Mouse (Mus musculus) myocyte (in vitro differentiated cells): ENCODE results near the gene Sh3gl2.

ENCODE experiments used
- CEBPB ChIP-seq: IDR thresholded peaks from 2 replicates; pipeline ENCODE4 v1.6.1; 2011; ENCODE audit warnings: mild to moderate bottlenecking, moderate library complexity; ENCODE audit not compliant: poor library complexity, insufficient read depth, severe bottlenecking
- E2F4 ChIP-seq: IDR thresholded peaks from one replicate; pipeline ENCODE4 v1.6.1; 2011; ENCODE audit warnings: mild to moderate bottlenecking, control low read depth, moderate library complexity; ENCODE audit not compliant: insufficient read depth
- MYOD1 ChIP-seq, 3 experiments: IDR thresholded peaks; one replicate each; pipeline ENCODE4 v1.6.1; 2011; ENCODE audit warnings: control low read depth in 2 of 3, low read depth in 2 of 3, mild to moderate bottlenecking in 2 of 3, moderate library complexity in 1 of 3; ENCODE audit not compliant: insufficient read length in 2 of 3, control insufficient read depth in 1 of 3
- MYOG ChIP-seq, 3 experiments: IDR thresholded peaks; one replicate each; pipeline ENCODE4 v1.6.1; 2011; ENCODE audit warnings: control low read depth in 2 of 3, low read depth in 2 of 3, mild to moderate bottlenecking in 2 of 3; ENCODE audit not compliant: insufficient read length in 2 of 3, control insufficient read depth in 1 of 3, insufficient read depth in 1 of 3
- POLR2A ChIP-seq: IDR thresholded peaks from one replicate; pipeline ENCODE4 v1.6.1; 2011; ENCODE audit warnings: low read depth, mild to moderate bottlenecking, control low read depth, moderate library complexity; ENCODE audit not compliant: insufficient read length
- POLR2AphosphoS2 ChIP-seq: IDR thresholded peaks from one replicate; pipeline ENCODE4 v1.6.1; 2011; ENCODE audit warnings: low read depth, control low read depth; ENCODE audit not compliant: insufficient read length
- SRF ChIP-seq: IDR thresholded peaks from one replicate; pipeline ENCODE4 v1.6.1; 2011; ENCODE audit warnings: low read depth; ENCODE audit not compliant: control insufficient read depth, insufficient read length
- TCF12 ChIP-seq: IDR thresholded peaks from one replicate; pipeline ENCODE4 v1.6.1; 2011; ENCODE audit warnings: mild to moderate bottlenecking, control low read depth; ENCODE audit not compliant: poor library complexity, insufficient read depth, severe bottlenecking
- USF1 ChIP-seq: IDR thresholded peaks from one replicate; pipeline ENCODE4 v1.6.1; 2011; ENCODE audit warnings: low read depth, mild to moderate bottlenecking, control low read depth, moderate library complexity

- TF ChIP-seq POLR2A: no peak
- TF ChIP-seq TCF12: no peak
- TF ChIP-seq USF1: no peak
- no peak for TF ChIP-seq SRF
- TF ChIP-seq E2F4: no peak
- no peak for TF ChIP-seq POLR2AphosphoS2
- no peak for TF ChIP-seq CEBPB
- TF ChIP-seq MYOD1 (IDR thresholded peaks at IDR 0.05; ENCODE audit: control insufficient read depth in 1 of 3, insufficient read length in 2 of 3, low read depth in 2 of 3): no peak
- no peak for TF ChIP-seq MYOG (IDR thresholded peaks at IDR 0.05; ENCODE audit: control insufficient read depth in 1 of 3, insufficient read depth in 1 of 3, insufficient read length in 2 of 3, low read depth in 2 of 3)
Measured at GRCm38 (mm10) chr4:85526966-85527566, 322.1 kb downstream of the Sh3gl2 start.
